Mouse (Mus musculus): ENCODE measurements at regions not wholly inside any gene's neighbourhood (a gene's known extent, or its start where the extent isn't known, plus 50 kb on each side); places are given as distances from the start of the nearest gene placed in this dataset.

GRCm38 (mm10) chrX:96019556-96019955 is 62.8 kb upstream of the Las1l start:
- WGBS: 33% methylated on average over 2 of the region's 2 CpGs
- Histone ChIP-seq H3K4me1 (ENCODE audit: control insufficient read depth, insufficient read depth, low read length) (no peaks in the 10 kb centered on the region), H3K9ac (ENCODE audit: low read depth, low read length) (no peak overlapping the region), H3K36me3 (ENCODE audit: control insufficient read depth, insufficient read depth, low read length) (no peaks in the 10 kb centered on the region), H3K9me3 (ENCODE audit: control insufficient read depth, low read length) (no peaks in the 10 kb centered on the region), H3K27me3 (ENCODE audit: control insufficient read depth, insufficient read depth, low read length) (no peaks in the 10 kb centered on the region), H3K4me2 (replicated peaks; ENCODE audit: low read depth, low read length) (no peak overlapping the region), H3K4me3 (ENCODE audit: low read length) (no peak overlapping the region), H3K27ac (ENCODE audit: low read depth, low read length) (no peak overlapping the region)
- ATAC-seq (ENCODE audit: low FRiP score, low TSS enrichment): peak; percentile 87; the same call in 1 of the 2 replicates

GRCm38 (mm10) chrX:96020407-96020806 is 63.6 kb upstream of the Las1l start:
- Histone ChIP-seq H3K9me3 (ENCODE audit: control insufficient read depth, low read length) (no peaks in the 10 kb centered on the region), H3K4me1 (ENCODE audit: control insufficient read depth, insufficient read depth, low read length) (no peaks in the 10 kb centered on the region), H3K4me3 (ENCODE audit: low read length) (no peak overlapping the region), H3K4me2 (replicated peaks; ENCODE audit: low read depth, low read length) (no peak overlapping the region), H3K9ac (ENCODE audit: low read depth, low read length) (no peak overlapping the region), H3K27me3 (ENCODE audit: control insufficient read depth, insufficient read depth, low read length) (no peaks in the 10 kb centered on the region), H3K36me3 (ENCODE audit: control insufficient read depth, insufficient read depth, low read length) (no peaks in the 10 kb centered on the region), H3K27ac (ENCODE audit: low read depth, low read length) (no peak overlapping the region)
- 76% methylated on average over 3 of the region's 3 CpGs for WGBS
- no peak for ATAC-seq (ENCODE audit: low FRiP score, low TSS enrichment)

GRCm38 (mm10) chrX:96025374-96025773 is 68.6 kb upstream of the Las1l start:
- H3K27ac ChIP-seq (ENCODE audit: low read depth, low read length): no peak overlapping the region
- no peak for ATAC-seq (ENCODE audit: low FRiP score, low TSS enrichment)

GRCm38 (mm10) chrX:96025876-96026275 is 69.1 kb upstream of the Las1l start:
- Histone ChIP-seq H3K27ac (ENCODE audit: low read depth, low read length) (no peak overlapping the region), H3K27me3 (ENCODE audit: control insufficient read depth, insufficient read depth, low read length) (no peaks in the 10 kb centered on the region), H3K9me3 (ENCODE audit: control insufficient read depth, low read length) (no peaks in the 10 kb centered on the region), H3K4me2 (replicated peaks; ENCODE audit: low read depth, low read length) (no peak overlapping the region), H3K4me1 (ENCODE audit: control insufficient read depth, insufficient read depth, low read length) (no peaks in the 10 kb centered on the region), H3K9ac (ENCODE audit: low read depth, low read length) (no peak overlapping the region), H3K36me3 (ENCODE audit: control insufficient read depth, insufficient read depth, low read length) (no peaks in the 10 kb centered on the region), H3K4me3 (ENCODE audit: low read length) (no peak overlapping the region)
- peak; percentile 55; the same call in 1 of the 2 replicates for ATAC-seq (ENCODE audit: low FRiP score, low TSS enrichment)
- WGBS: 63% methylated on average over 5 of the region's 5 CpGs

More at GRCm38 (mm10) chrX:96025374-96025773, 68.6 kb upstream of the Las1l start:
- no peak overlapping the region for H3K4me3 ChIP-seq (ENCODE audit: low read length)
- H3K4me2 ChIP-seq (replicated peaks; ENCODE audit: low read depth, low read length): no peak overlapping the region
- H3K9me3 ChIP-seq (ENCODE audit: control insufficient read depth, low read length): no peaks in the 10 kb centered on the region
- no peak overlapping the region for H3K9ac ChIP-seq (ENCODE audit: low read depth, low read length)
- H3K27me3 ChIP-seq (ENCODE audit: control insufficient read depth, insufficient read depth, low read length): no peaks in the 10 kb centered on the region
- WGBS: 74% methylated on average over 3 of the region's 3 CpGs
- H3K4me1 ChIP-seq (ENCODE audit: control insufficient read depth, insufficient read depth, low read length): no peaks in the 10 kb centered on the region
- H3K36me3 ChIP-seq (ENCODE audit: control insufficient read depth, insufficient read depth, low read length): no peaks in the 10 kb centered on the region

- Histone ChIP-seq H3K4me2 (replicated peaks; ENCODE audit: low read depth, low read length) (no peak overlapping the region), H3K4me3 (ENCODE audit: low read length) (no peak overlapping the region), H3K36me3 (ENCODE audit: control insufficient read depth, insufficient read depth, low read length) (no peaks in the 10 kb centered on the region), H3K9me3 (ENCODE audit: control insufficient read depth, low read length) (no peaks in the 10 kb centered on the region), H3K27me3 (ENCODE audit: control insufficient read depth, insufficient read depth, low read length) (no peaks in the 10 kb centered on the region), H3K4me1 (ENCODE audit: control insufficient read depth, insufficient read depth, low read length) (no peaks in the 10 kb centered on the region), H3K9ac (ENCODE audit: low read depth, low read length) (no peak overlapping the region), H3K27ac (ENCODE audit: low read depth, low read length) (no peak overlapping the region)
- no peak for ATAC-seq (ENCODE audit: low FRiP score, low TSS enrichment)
- 77% methylated on average over 5 of the region's 5 CpGs for WGBS
These were observed 64.3 kb upstream of the Msn start for GRCm38 (mm10) chrX:96031591-96031990.

- H3K27me3 ChIP-seq (ENCODE audit: control insufficient read depth, insufficient read depth, low read length): no peaks in the 10 kb centered on the region
- no peaks in the 10 kb centered on the region for H3K9me3 ChIP-seq (ENCODE audit: control insufficient read depth, low read length)
- H3K4me3 ChIP-seq (ENCODE audit: low read length): no peak overlapping the region
- H3K9ac ChIP-seq (ENCODE audit: low read depth, low read length): no peak overlapping the region
- no peaks in the 10 kb centered on the region for H3K36me3 ChIP-seq (ENCODE audit: control insufficient read depth, insufficient read depth, low read length)
- no peak overlapping the region for H3K4me2 ChIP-seq (replicated peaks; ENCODE audit: low read depth, low read length)
- no peak for ATAC-seq (ENCODE audit: low FRiP score, low TSS enrichment)
- no peaks in the 10 kb centered on the region for H3K4me1 ChIP-seq (ENCODE audit: control insufficient read depth, insufficient read depth, low read length)
- no peak overlapping the region for H3K27ac ChIP-seq (ENCODE audit: low read depth, low read length)
These were observed 60.5 kb upstream of the Msn start for GRCm38 (mm10) chrX:96035307-96035706.

GRCm38 (mm10) chrX:96042193-96042592 is 53.6 kb upstream of the Msn start:
- H3K36me3 ChIP-seq (ENCODE audit: control insufficient read depth, insufficient read depth, low read length): no peaks in the 10 kb centered on the region
- H3K4me3 ChIP-seq (ENCODE audit: low read length): no peak overlapping the region
- 73% methylated on average over 3 of the region's 3 CpGs for WGBS
- no peak overlapping the region for H3K9ac ChIP-seq (ENCODE audit: low read depth, low read length)
- no peak overlapping the region for H3K4me2 ChIP-seq (replicated peaks; ENCODE audit: low read depth, low read length)
- no peak overlapping the region for H3K27ac ChIP-seq (ENCODE audit: low read depth, low read length)
- no peaks in the 10 kb centered on the region for H3K9me3 ChIP-seq (ENCODE audit: control insufficient read depth, low read length)
- no peaks in the 10 kb centered on the region for H3K27me3 ChIP-seq (ENCODE audit: control insufficient read depth, insufficient read depth, low read length)
- no peak for ATAC-seq (ENCODE audit: low FRiP score, low TSS enrichment)
- H3K4me1 ChIP-seq (ENCODE audit: control insufficient read depth, insufficient read depth, low read length): no peaks in the 10 kb centered on the region

All from kidney, embryonic 14.5 days (tissue).